Mouse (Mus musculus) heart, postnatal 25 days (tissue): ENCODE measurements around the gene Fam13a. TPM values are rescaled to one million over a fixed set of nuclear protein-coding genes. Genes with fewer than 3 reads are reported as not detected.

Source experiments
- DNase-seq: peaks from one replicate; pipeline ENCODE4 v3.0.0; 2022; ENCODE audit warnings: low spot score
- intact Hi-C: fragments of 180-260 bp; cut with DNase I; formaldehyde crosslinking; loops from one replicate; pipeline ENCODE4 v1.15.1; 2025
- total RNA-seq, 2 experiments: library from RNA; stranded (reverse); gene quantifications; 2 replicates each; pipeline ENCODE4 v1.2.3; 2021

The Fam13a gene
- total RNA-seq, 2 experiments from 2014 or later, result 21.2 to 27.4 TPM

DNA sequence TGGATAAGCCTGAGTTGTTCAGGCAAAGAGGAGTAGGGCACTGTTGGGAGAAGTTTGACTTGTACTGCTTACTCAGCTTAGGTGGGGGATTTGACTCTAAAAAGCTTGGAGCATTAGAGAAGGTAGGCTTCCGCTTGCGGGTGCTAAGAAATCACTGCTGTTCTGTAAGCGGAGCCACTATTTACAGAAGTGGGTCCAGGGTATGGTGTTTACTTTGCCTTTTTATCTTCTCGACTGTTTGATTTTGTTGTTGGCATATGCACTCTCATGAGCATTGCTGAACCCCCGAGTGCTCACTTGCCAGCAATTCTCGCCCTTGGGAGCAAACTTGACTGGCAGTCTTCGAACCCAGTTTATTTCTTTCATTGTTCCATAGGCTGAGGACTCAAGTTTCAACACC, 123.8 kb downstream of the Fam13a start:
- intact Hi-C loops, result no loop called here
- DNase-seq, result no peak

DNA sequence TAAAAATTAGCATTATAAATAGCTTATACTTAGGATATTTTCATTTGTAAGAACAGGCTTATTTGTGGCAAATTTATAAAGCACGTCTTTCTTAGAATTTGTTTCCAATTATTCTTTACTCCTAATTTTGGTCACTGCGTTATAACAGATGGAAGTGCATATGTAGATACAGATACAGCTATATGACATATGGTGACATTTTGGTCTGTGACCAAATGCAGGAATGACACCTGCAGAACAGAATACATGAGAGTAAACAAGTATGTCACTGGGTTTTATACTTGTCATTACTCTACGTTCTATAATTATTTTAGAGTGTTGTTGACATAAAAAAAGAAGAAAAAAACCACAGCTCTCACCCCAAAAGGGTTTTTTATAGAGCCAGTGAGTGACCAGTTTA, 125.3 kb downstream of the Fam13a start:
- intact Hi-C loops, result no loop called here
- no peak for DNase-seq

DNA sequence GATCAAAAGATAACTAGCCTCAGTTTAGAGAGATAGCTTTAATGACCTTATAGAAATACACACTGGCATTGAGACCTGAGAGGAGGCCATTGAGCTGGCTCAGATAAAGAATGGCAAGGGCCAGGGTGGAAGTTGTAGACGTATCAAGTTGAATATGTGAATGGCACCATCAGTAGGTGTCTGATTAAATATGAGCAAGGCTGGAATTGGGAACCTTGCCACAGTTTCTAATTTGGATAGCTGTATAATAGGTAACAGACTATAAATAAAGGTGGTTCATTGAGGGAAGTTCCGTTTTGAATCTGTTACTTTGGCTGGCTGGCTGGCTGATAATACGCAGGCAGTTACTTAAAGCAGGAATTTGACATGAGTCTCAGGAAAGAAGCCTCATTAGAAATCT, 127.7 kb downstream of the Fam13a start:
- no peak for DNase-seq
- intact Hi-C loops, result no loop called here

DNA sequence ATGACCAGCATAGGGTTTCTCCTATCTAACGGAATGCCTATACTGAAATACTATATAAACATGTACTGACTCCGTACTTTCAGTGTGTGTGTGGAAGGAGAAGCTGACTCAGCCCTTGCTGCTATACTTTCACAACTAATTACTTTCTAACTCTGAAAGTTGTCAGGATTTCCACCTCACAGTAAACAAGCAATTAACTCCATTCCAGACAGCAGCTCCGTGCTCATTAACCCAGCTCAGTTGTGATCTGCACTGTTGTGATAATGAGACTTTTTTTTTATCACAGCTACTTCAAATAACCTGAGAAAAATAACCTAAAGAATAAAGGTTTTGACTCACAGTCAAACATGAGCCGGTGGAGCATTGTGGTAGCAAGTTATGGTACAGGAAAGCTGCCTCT, 129.4 kb downstream of the Fam13a start:
- intact Hi-C loops, result no loop called here
- no peak for DNase-seq

DNA sequence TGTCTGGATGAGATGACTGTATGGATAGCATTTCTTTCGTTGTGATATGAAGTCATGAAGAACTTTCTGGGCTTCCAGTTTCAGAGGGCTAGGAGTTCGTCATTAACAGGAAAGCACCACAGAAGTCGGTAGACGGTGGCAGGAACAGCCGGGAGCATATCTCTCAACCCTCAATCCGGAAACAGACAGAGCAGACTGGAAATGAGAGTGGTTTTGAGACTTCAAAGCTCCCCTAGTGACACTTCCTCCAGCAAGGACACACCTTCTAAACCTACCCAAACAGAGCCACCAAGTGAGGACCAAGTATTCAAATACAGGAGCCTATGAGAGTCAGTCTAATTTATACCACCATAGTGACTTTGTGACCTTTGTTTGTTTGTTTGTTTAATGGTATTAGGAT, 131.0 kb downstream of the Fam13a start:
- intact Hi-C loops, result no loop called here
- DNase-seq, result no peak

DNA sequence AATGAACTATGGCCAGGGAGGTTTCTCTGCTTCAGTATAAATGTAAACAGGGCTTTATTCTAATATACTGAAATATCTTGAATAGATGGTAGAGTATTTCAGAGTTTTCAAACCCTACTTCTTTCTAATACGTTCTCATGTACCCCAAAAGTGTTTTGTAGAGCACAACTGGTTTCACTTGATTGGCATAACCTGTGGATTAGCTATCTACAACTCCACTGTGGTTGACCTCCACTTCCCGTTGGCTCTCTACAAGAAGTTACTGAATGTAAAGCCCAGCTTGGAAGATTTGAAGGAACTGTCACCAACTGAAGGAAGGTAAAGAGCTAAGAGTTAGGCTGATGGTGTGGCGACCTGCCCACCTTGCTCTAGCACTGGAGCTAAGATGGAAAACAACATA, 134.4 kb downstream of the Fam13a start:
- no peak for DNase-seq
- intact Hi-C loops, result no loop called here

DNA sequence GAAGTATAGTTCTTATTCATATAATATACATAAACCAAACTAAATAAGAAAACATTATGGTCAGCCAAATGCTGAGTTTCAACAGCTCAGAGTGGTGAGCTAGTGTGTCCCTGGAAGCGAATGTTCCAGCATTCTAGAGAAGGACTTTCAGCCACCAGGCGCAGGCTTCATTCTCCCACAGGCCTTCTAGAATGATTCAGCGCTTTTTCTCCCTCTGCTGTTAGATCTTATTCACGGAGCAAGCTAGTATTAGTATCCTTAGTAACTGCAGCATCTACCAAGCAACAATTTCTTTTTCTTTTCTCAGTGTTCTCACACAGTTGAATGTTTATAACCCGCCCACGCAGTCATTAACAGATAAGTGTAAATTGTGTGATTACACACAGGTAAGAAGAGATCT, 142.1 kb downstream of the Fam13a start:
- no peak for DNase-seq
- intact Hi-C loops, result no loop called here

Other genes with a start within 250 kb of the Fam13a start
- gene Herc3, start 193.1 kb downstream of the Fam13a start, total RNA-seq, result 10 to 100 TPM; 34.5 to 63.2 TPM
- gene Nap1l5, start 117.5 kb downstream of the Fam13a start, total RNA-seq, result under 1 TPM; 0.52 to 0.92 TPM
- gene Tigd2, start 184.3 kb upstream of the Fam13a start, total RNA-seq, result 10 to 100 TPM; 12.0 to 12.4 TPM